Mouse (Mus musculus) stomach, postnatal 0 days (tissue): ENCODE results near the gene Ano10. TPM values are rescaled to one million over a fixed set of nuclear protein-coding genes. Genes with fewer than 3 reads are reported as not detected.
A peak's percentile ranks its signal among the peaks of the same experiment; 100 is the strongest.

ENCODE experiments used
- ATAC-seq: fragments of 200-750 bp; cut with Nextera tagmentation; 2 replicates; pipeline ENCODE4 v1.8.0; 2017; ENCODE audit not compliant: low FRiP score, low TSS enrichment
- DNase-seq: peaks from one replicate; pipeline ENCODE4 v3.0.0-alpha.2; 2016; ENCODE audit warnings: low spot score
- H3K27ac ChIP-seq: fragments of 300-500 bp; sonication (generic); replicated peaks from 2 replicates; pipeline ENCODE4 v1.5.1; 2014; ENCODE audit warnings: mild to moderate bottlenecking, control low read depth
- H3K27me3 ChIP-seq: fragments of 300-500 bp; sonication (generic); 2 replicates; pipeline ENCODE4 v1.6.1; 2014; ENCODE audit warnings: low read length; ENCODE audit not compliant: control insufficient read depth, insufficient read depth
- H3K36me3 ChIP-seq: fragments of 300-500 bp; sonication (generic); 2 replicates; pipeline ENCODE4 v1.6.1; 2014; ENCODE audit warnings: low read length, mixed read lengths; ENCODE audit not compliant: control insufficient read depth, insufficient read depth
- H3K4me1 ChIP-seq: fragments of 300-500 bp; sonication (generic); replicated peaks from 2 replicates; pipeline ENCODE4 v1.6.1; 2014; ENCODE audit warnings: antibody characterized with exemption; ENCODE audit not compliant: control insufficient read depth, insufficient read depth
- H3K4me2 ChIP-seq: fragments of 300-500 bp; sonication (generic); replicated peaks from 2 replicates; pipeline ENCODE4 v1.6.1; 2014; ENCODE audit warnings: low read depth, mild to moderate bottlenecking, control low read depth, moderate library complexity
- H3K4me3 ChIP-seq: fragments of 300-500 bp; sonication (generic); 2 replicates; pipeline ENCODE4 v1.5.1; 2014; ENCODE audit warnings: low read depth, low read length, control low read depth
- H3K9ac ChIP-seq: fragments of 300-500 bp; sonication (generic); 2 replicates; pipeline ENCODE4 v1.6.1; 2014; ENCODE audit warnings: mild to moderate bottlenecking, low read length, control low read depth, mixed read lengths
- H3K9me3 ChIP-seq: fragments of 300-500 bp; sonication (generic); 2 replicates; pipeline ENCODE4 v1.6.1; 2016; ENCODE audit warnings: low read length; ENCODE audit not compliant: control insufficient read depth
- CTCF ChIP-seq: IDR thresholded peaks from 2 replicates; pipeline ENCODE4 v1.5.1; 2016; ENCODE audit warnings: antibody characterized with exemption, low read depth, mild to moderate bottlenecking, moderate library complexity
- EP300 ChIP-seq: optimal IDR thresholded peaks from 2 replicates; pipeline ENCODE3; 2016; ENCODE audit warnings: antibody characterized with exemption
- WGBS: fragments of 180-500 bp; shearing (Covaris S2); extraction: QIAGEN DNeasy Blood & Tissue Kit; methylation state at CpG from one replicate; pipeline ENCODE4 v1.1.7; 2014; 5-methylcytosine and 5-hydroxymethylcytosine counted together
- polyA plus RNA-seq: library from polyadenylated mRNA; unstranded; fragments of >200 nt; fragmentation: Nextera tagmentation; extraction: Ambion mirVana; gene quantifications from 2 replicates; pipeline ENCODE4 v1.2.1, GENCODE M21; 2015

The Ano10 gene
- polyA plus RNA-seq, 1 experiment from 2014 or later: 30.8 TPM

GRCm38 (mm10) chr9:122143219-122143618 lies 151.0 kb downstream of the Ano10 start:
- 60% methylated on average over 1 of the region's 1 CpGs for WGBS
- no peaks in the 10 kb centered on the region for H3K27me3 ChIP-seq
- H3K4me2 ChIP-seq: no peak overlapping the region
- H3K4me1 ChIP-seq: 0 out of 2 replicates have a peak, but pooled peaks cover 5% of the 10 kb centered on the region
- ATAC-seq: no peak
- TF ChIP-seq CTCF (no peak), EP300 (no peak)
- peaks cover 8% of the 10 kb centered on the region for H3K36me3 ChIP-seq
- H3K4me3 ChIP-seq: no peak overlapping the region
- no peaks in the 10 kb centered on the region for H3K9me3 ChIP-seq
- H3K9ac ChIP-seq: no peak overlapping the region
- peak overlapping the region; percentile 40; the same call in 1 of the 2 replicates for H3K27ac ChIP-seq
- no peak for DNase-seq

- TF ChIP-seq EP300 (no peak), CTCF (no peak)
- Histone ChIP-seq H3K4me3 (no peak overlapping the region), H3K9ac (no peak overlapping the region), H3K4me1 (peaks cover 4% of the 10 kb centered on the region; the same call in 1 of the 2 replicates), H3K27ac (no peak overlapping the region), H3K4me2 (no peak overlapping the region), H3K36me3 (peaks cover 8% of the 10 kb centered on the region), H3K9me3 (no peaks in the 10 kb centered on the region), H3K27me3 (no peaks in the 10 kb centered on the region)
- 52% methylated on average over 2 of the region's 2 CpGs for WGBS
- no peak for ATAC-seq
- no peak for DNase-seq
These were observed 155.0 kb downstream of the Ano10 start for GRCm38 (mm10) chr9:122139236-122139635.

- Histone ChIP-seq H3K4me1 (peaks cover 4% of the 10 kb centered on the region; the same call in 1 of the 2 replicates), H3K9me3 (no peaks in the 10 kb centered on the region), H3K36me3 (peaks cover 5% of the 10 kb centered on the region; the same call in 1 of the 2 replicates), H3K4me3 (no peak overlapping the region), H3K27me3 (no peaks in the 10 kb centered on the region), H3K9ac (no peak overlapping the region), H3K4me2 (no peak overlapping the region), H3K27ac (no peak overlapping the region)
- WGBS: 90% methylated on average over 4 of the region's 4 CpGs
- ATAC-seq (no peak), DNase-seq (no peak)
- TF ChIP-seq EP300 (no peak), CTCF (no peak)
These were observed 155.7 kb downstream of the Ano10 start for GRCm38 (mm10) chr9:122138371-122139029.

- WGBS: 63% methylated on average over 1 of the region's 1 CpGs
These were observed 156.3 kb downstream of the Ano10 start for GRCm38 (mm10) chr9:122137960-122138359.

GRCm38 (mm10) chr9:122135885-122136170 lies 158.4 kb downstream of the Ano10 start:
- ATAC-seq: 0 out of 2 replicates have a peak, but pooled peaks have one; percentile 40
- no peaks in the 10 kb centered on the region for H3K27me3 ChIP-seq
- no peak overlapping the region for H3K27ac ChIP-seq
- H3K36me3 ChIP-seq: peaks cover 5% of the 10 kb centered on the region; the same call in 1 of the 2 replicates
- no peaks in the 10 kb centered on the region for H3K9me3 ChIP-seq
- H3K4me3 ChIP-seq: no peak overlapping the region
- DNase-seq: no peak
- whole genome bisulfite sequencing: 63% methylated on average over 2 of the region's 2 CpGs
- no peak overlapping the region for H3K4me2 ChIP-seq
- peaks cover 4% of the 10 kb centered on the region; the same call in 1 of the 2 replicates for H3K4me1 ChIP-seq
- H3K9ac ChIP-seq: no peak overlapping the region
- TF ChIP-seq EP300 (no peak), CTCF (no peak)

More at GRCm38 (mm10) chr9:122137960-122138359, 156.3 kb downstream of the Ano10 start:
- Histone ChIP-seq H3K9me3 (no peaks in the 10 kb centered on the region), H3K4me2 (no peak overlapping the region), H3K4me3 (no peak overlapping the region), H3K27ac (no peak overlapping the region), H3K27me3 (no peaks in the 10 kb centered on the region), H3K4me1 (peaks cover 4% of the 10 kb centered on the region; the same call in 1 of the 2 replicates), H3K9ac (no peak overlapping the region), H3K36me3 (peaks cover 5% of the 10 kb centered on the region; the same call in 1 of the 2 replicates)
- no peak for ATAC-seq
- no peak for TF ChIP-seq CTCF
- no peak for TF ChIP-seq EP300
- DNase-seq: no peak

DNA sequence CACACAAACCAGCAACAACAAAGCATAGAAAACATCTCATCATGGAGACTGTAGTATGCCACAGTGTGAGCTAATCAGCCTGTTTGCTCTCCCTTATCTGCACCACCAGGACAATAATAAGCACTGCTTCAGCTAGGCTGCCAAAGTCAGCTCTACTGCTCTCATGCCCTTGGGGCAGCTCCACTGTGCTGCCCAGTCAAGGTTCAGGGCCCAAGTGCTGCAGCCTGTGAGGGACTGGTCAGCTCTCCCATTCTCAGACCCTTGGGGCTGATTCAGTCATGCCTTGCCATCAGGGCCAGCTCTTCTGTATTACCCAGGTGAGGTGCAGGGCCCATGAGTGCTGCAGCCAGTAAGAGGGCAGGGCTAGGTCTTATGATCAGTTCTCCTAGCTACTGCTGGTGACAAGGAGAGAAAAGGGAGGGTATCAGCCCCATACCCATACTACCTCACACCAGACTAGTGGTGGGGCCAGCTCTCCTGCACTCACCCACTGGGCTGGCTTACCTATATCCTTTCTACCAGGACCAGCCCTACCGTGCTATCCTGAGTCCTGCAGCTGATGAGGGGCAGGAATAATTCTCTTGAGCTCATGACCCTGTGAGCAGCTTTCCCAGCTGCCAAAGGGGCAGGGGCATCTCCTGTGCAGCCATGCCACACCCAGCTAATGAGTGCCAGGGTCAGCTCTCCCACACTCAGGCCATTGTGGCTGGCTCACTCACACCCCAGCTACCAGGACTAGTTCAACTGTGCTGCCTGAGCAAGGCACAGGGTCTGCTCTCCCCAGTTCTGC lies 158.9 kb downstream of the Ano10 start:
- TF ChIP-seq EP300: no peak
- no peak for TF ChIP-seq CTCF
- ATAC-seq: peak; percentile 53
- Histone ChIP-seq H3K27ac (no peak overlapping the region), H3K4me2 (no peak overlapping the region), H3K4me1 (peaks cover 6% of the 10 kb centered on the region; the same call in 1 of the 2 replicates), H3K4me3 (no peak overlapping the region), H3K36me3 (peaks cover 5% of the 10 kb centered on the region; the same call in 1 of the 2 replicates), H3K27me3 (no peaks in the 10 kb centered on the region), H3K9ac (no peak overlapping the region), H3K9me3 (no peaks in the 10 kb centered on the region)
- DNase-seq: no peak
- WGBS: 40% methylated on average over 1 of the region's 1 CpGs
